Mouse (Mus musculus): ENCODE measurements at regions not wholly inside any gene's neighbourhood (a gene's known extent, or its start where the extent isn't known, plus 50 kb on each side); places are given as distances from the start of the nearest gene placed in this dataset.

DNA sequence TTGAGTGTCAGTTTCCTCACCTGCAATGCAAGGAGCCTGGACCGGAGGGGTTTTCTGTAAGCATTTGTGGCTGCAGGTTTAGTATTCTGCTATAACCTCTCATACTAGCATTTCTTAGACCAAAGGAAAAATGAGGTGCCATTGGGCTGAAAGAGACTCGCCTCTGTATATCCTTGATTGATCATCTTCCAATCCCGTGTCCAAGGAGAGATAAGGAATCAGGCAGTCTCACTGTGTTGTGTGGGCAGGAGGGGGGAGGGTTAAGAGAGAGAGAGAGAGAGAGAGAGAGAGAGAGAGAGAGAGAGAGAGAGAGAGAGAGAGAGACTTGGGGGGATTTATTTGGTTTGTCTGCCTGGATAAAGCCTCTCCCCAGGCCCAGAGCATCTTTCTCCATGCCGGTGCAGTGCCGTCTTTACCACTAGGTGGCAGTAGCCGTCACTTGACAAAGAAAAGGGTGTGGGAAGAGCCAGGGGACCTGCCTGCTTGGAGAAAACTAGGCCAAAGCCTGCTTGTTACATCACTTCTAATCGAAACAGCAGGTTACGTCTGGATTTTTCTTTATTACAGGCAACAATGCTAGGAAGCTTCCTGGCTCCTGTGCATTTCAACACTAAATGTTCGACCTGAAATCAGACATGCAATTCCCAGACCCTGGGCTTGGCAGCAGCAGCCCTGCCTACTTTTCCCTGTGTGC, 56.1 kb upstream of the Ces5a start:
- WGBS: 36% methylated on average over 9 of the region's 9 CpGs
- peak; percentile 31 for DNase-seq (ENCODE audit: low read depth, low spot score)

DNA sequence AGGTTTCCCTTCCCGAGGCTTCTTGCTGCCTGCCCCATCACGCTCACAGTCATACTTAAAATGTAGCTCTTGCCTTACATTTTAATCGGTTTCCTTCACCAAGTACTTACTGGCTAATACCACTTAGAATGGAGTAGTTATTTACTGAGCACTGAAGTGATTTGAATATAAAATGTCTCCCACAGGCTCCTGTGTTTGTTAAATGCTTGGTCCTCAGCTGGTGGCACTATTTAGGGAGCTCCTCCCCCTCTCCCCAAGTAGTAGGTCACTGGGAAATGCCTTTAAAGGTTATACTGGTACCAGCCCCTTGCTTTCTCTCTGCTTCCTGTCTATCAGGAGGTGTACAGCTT, 56.6 kb upstream of the Ces5a start:
- 32% methylated on average over 3 of the region's 3 CpGs for WGBS
- DNase-seq (ENCODE audit: low read depth, low spot score): no peak

DNA sequence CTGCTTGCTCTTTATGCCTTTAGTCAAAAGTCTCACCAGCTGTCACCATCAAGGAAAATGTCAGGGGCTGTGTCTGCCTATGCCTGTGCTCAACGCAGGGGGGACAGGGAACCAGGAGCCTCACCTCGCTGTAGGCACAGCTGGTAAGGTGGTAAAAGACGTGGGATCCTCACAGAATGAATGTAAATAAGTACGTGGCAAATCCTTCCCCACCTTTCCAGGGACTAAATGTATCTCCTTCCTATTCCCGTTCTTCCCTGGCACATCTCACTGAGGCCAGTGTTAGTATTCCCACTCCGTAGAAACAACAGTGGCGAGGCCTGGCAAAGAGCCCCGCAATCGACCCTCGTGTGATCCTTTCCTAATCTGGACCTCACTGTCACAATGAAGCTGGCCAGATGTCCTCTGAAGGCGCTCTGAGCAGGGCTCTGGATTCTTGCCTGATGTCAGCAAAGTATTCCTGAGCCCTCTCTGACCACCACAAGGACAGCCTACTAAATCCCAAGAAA, 63.0 kb upstream of the Ces5a start:
- DNase-seq (ENCODE audit: low read depth, low spot score): no peak
- WGBS: 42% methylated on average over 11 of the region's 11 CpGs

- WGBS: 54% methylated on average over 9 of the region's 9 CpGs
- DNase-seq (ENCODE audit: low read depth, low spot score): no peak
These were observed 63.7 kb upstream of the Ces5a start for GRCm38 (mm10) chr8:93599306-93599705.

DNA sequence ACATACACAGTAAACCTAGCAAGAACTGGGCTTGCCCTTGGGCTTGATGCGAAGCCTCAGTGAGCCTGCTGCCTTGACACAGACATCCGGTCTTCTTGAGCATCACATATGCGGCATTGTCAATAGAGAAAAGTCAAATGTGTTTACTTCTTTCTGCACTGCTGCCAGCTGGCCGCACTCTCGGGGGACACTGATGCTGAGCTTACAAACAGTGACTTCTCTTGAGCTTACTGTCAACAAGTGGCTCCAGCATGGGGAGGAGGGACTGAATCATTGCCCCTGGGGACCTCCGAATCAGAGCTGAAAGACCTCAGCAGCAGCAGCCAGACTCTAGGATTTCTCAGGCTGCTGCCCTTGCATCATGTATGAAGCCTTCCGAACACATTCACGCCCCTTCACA, 64.1 kb upstream of the Ces5a start:
- DNase-seq (ENCODE audit: low read depth, low spot score): no peak
- 50% methylated on average over 8 of the region's 8 CpGs for WGBS

DNA sequence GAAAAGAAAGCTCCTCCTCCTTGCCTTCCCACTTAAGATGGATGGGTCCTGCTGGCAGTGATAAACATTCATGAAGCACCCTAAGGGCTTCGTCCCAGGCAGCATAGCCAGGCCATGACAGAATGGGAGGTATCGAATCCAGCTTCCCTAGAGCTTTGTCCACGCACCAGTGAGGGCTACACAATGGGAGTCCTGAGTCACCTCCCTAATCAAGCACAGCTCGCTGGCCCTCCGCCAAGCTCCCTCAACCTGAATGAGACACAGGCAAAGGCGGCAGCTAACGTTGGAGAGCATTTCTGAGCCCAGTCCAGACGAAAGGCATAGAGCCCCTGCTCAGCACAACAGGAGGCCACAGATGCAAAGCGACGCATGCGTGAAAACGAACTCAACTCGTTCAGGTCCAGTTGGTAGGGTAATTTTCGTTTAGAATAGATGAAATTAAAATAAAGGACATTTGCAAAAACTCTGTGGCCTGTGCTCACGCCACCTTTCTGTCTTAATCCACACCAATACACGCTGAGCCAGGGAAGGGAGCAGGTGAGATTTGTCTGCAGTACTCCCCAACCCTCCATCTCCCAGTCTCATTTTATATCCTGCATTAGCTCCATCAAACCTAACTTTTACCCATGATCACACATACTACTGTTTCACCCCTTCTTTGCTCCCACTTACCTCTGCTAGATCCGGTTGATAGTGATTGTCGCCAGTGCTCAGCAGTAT, 91.3 kb upstream of the Ces5a start:
- 40% methylated on average over 18 of the region's 18 CpGs for WGBS

DNA sequence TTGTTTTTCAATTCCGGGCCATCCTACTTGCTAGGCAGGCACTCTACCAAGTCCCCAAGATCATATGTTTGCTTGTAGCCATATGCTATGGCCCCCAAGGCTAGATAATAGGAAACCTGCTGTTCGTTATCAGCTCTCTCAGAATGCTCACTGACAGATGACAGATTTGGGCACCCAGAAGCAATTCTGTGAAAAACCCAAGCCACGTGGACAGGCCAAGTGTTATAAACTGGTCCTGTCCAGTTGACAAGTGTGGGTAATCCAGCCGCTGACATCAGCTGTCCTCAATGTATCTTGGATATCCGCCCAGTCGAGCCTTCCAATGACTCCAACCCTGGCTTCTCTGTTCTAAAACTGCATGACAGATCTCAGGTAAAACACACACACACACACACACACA, 92.0 kb upstream of the Ces5a start:
- 73% methylated on average over 6 of the region's 6 CpGs for WGBS
- DNase-seq (ENCODE audit: low read depth, low spot score): no peak

More for the DNA sequence above, 91.3 kb upstream of the Ces5a start:
- DNase-seq (ENCODE audit: low read depth, low spot score): no peak

DNA sequence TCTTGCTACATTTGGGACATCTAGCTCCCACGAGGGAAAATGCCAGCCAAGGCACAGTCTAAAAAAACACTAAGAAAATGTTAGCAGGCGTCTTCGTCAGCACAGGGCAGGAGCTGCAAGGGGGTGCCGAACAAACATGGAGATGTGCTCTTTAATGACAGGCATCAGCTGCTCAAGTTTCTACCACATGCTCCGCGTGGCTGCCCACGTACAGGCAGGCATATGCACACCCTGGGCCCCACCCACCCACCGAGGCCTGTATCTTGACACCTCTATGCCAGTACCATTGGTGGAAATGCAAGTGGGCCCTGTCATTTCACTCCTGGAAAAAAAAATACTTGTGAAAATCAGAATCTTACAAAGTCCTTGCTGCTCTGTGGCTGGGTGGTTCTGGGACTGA, 97.3 kb upstream of the Ces5a start:
- DNase-seq (ENCODE audit: low read depth, low spot score): no peak
- WGBS: 71% methylated on average over 8 of the region's 8 CpGs

GRCm38 (mm10) chr8:93642770-93643169, 107.1 kb upstream of the Ces5a start:
- no peak for DNase-seq (ENCODE audit: low read depth, low spot score)
- WGBS: 74% methylated on average over 2 of the region's 2 CpGs

GRCm38 (mm10) chr8:93643471-93644215, 108.0 kb upstream of the Ces5a start:
- WGBS: 69% methylated on average over 4 of the region's 4 CpGs
- no peak for DNase-seq (ENCODE audit: low read depth, low spot score)

GRCm38 (mm10) chr8:93653421-93653820, 117.8 kb upstream of the Ces5a start:
- DNase-seq (ENCODE audit: low read depth, low spot score): no peak
- WGBS: 89% methylated on average over 2 of the region's 2 CpGs

- WGBS: 75% methylated on average over 14 of the region's 14 CpGs
- no peak for DNase-seq (ENCODE audit: low read depth, low spot score)
These were observed 118.5 kb upstream of the Ces5a start for GRCm38 (mm10) chr8:93653913-93654705.

- WGBS: 87% methylated on average over 9 of the region's 9 CpGs
- no peak for DNase-seq (ENCODE audit: low read depth, low spot score)
These were observed 120.1 kb upstream of the Ces5a start for GRCm38 (mm10) chr8:93655752-93656151.

DNA sequence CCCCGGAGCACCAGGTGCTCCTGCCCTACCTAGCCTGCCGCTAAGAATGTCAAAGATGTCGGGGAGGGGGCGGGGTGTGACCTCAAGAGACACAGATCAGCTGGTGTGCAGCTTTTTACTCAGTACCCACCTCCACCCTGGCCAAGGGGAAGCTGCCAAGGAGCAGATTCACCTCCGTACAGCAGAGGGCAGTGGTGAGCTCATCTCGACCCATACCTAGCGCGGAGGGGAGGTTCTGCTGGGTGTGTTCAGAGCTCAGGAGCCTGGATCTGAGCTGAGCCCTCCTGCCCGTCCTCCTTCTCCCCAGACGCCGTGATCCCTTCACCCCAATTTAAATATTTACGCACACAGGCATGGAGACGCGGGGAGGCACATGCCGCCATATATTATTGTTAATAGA, 126.1 kb upstream of the Ces5a start:
- 4% methylated on average over 15 of the region's 15 CpGs for WGBS
- peak; percentile 37 for DNase-seq (ENCODE audit: low read depth, low spot score)

DNA sequence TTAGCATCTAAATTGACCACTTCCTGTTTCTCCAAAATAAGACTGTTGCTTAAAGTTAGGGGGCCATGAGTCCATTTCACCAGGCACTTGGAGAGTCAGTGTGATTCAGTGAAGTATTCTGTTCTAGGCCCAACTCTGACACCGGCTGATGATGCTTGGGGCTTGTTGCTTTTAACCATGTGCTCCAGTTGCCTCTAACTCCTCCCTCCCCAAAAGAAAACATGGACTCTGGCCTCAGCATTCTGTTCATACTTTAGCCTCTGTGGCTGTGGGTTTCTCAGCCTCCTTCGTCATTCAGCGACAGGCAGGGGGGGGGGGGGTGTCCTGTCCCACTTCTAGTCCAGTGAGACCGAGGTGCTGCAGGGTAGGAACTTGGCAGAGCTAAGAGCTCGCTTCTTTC, 126.6 kb upstream of the Ces5a start:
- 59% methylated on average over 5 of the region's 5 CpGs for WGBS
- DNase-seq (ENCODE audit: low read depth, low spot score): no peak

DNA sequence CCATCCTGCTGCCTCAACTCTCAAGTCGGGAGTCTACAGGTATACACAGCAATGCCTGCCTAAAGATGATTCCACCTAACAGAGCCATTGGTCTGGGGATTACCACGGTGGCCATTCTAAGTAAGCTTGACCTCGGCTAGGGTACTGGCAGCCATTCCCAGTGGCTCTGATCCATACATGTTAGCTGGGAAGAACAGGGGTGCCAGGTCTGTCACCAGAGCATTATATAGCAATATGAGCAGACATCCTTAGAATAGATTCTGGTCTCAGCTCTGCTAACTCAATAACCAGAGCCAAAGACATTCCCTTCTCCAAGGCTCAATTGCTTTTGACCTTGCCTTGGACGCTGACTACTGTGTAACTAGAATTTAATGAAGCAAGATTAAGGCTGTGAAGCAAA, 128.2 kb upstream of the Ces5a start:
- no peak for DNase-seq (ENCODE audit: low read depth, low spot score)
- WGBS: 89% methylated on average over 4 of the region's 4 CpGs

GRCm38 (mm10) chr8:93668306-93668705, 132.7 kb upstream of the Ces5a start:
- 29% methylated on average over 7 of the region's 7 CpGs for WGBS
- peak; percentile 29 for DNase-seq (ENCODE audit: low read depth, low spot score)

DNA sequence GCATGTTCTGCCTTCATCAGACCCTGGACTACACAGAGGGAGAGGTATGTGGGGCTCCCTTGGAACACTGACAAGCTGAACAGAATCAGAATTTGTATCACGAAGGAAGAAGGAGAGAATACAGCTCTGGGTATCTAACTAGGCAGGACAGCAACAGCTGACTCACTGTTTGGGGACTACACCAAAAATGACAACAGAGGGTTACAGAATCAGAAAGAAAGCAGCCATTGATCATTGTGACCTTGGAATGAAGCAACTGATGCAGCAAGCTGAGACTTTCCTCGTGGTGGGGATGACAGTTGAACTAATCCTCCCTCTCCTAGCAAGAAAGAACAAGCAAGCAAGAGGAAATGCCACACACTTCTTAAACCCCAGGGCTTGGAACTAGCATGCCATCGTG, 135.0 kb upstream of the Gnao1 start:
- DNase-seq (ENCODE audit: low read depth, low spot score): no peak
- WGBS: 55% methylated on average over 3 of the region's 3 CpGs

DNA sequence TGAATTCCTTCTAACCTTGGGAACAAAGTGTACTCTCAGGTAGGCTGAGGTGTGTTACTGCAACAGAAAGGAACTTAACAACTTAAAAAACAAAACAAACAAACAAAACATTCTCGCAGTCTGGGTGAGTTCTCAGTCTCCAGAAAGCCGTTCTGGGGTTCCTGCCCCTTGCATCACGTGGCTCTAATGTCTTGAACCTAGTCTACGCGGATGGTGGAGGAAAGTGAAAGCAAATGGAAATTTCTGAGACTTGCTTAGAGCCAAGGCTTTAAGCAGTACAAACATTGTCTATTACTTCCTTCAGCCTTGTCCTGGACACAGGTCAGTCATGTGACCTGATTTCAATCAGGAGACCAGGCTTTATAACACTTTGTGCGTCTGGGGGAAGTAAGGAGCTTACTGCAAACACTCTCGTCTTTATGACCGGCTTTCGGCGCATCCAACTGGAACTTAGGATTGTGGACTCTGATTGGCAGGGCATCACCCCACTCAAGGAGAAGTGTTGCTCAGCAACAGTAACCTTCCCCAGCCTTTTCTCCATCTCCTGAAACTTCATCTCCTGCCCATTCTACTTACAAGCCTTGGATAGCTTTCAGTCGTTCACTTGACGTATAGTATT, 125.9 kb upstream of the Gnao1 start:
- WGBS: 34% methylated on average over 12 of the region's 12 CpGs
- DNase-seq (ENCODE audit: low read depth, low spot score): no peak

All from large intestine, adult 2 months (tissue).